8 mouse cellular contexts compared by ENCODE assay signal in the genomic region with DNA sequence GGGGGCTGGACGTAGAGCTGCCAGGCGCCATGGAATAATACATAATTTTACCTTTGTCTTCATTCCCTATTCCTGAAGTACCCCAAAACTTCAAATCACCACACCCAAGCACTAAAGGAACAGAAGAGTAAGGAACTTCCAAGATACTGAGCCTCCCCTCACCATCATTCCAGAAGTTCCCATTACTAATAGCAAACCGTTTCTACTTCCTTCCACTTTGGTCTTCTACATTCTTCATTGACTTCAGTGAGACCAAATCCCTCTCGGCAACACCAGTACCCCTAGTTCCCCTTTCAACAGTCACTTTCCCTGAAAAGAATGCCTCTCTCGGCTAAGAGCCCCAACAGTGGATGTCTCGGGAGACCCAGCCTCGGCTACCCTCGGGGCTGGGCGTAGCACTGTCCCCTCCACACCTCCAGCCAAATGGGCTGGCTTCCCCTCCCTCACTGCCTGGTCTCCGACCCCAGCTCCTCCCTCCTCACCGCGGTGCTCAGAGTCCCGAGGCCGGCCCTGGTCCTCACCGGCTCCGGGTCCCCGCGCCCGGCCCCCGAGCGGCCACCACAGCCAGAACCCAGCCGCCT. TPM values are rescaled to one million over a fixed set of nuclear protein-coding genes. Genes with fewer than 3 reads are reported as not detected.
DNase-seq lines count a peak whose midpoint lies in the region; ATAC-seq and TF ChIP-seq lines count a peak whose summit lies in the region.

No protein-coding gene starts in this region.

- H3K27me3 ChIP-seq in lung, embryonic 14.5 days (ENCODE audit: insufficient read depth, low read length): no peaks in the 10 kb centered on the region
- no peaks in the 10 kb centered on the region for H3K27me3 ChIP-seq in embryonic facial prominence, embryonic 15.5 days
- H3K27me3 ChIP-seq in limb, embryonic 13.5 days: no peaks in the 10 kb centered on the region
- no peaks in the 10 kb centered on the region for H3K27me3 ChIP-seq in small intestine, adult 2 months (ENCODE audit: control insufficient read depth, insufficient read depth, low read length)

- TF ChIP-seq POLR2A in small intestine, adult 2 months (IDR thresholded peaks at IDR 0.05; ENCODE audit: low read depth, low read length): no peak

- WGBS in lung, embryonic 14.5 days: 1% methylated on average over 22 of the region's 22 CpGs
- WGBS in embryonic facial prominence, embryonic 15.5 days: under 1% methylated on average over 22 of the region's 22 CpGs
- 2% methylated on average over 22 of the region's 22 CpGs for WGBS in limb, embryonic 13.5 days
- 2% methylated on average over 22 of the region's 22 CpGs for WGBS in small intestine, adult 2 months

- peaks cover 38% of the 10 kb centered on the region for H3K36me3 ChIP-seq in lung, embryonic 14.5 days (ENCODE audit: insufficient read depth)
- peaks cover 27% of the 10 kb centered on the region for H3K36me3 ChIP-seq in embryonic facial prominence, embryonic 15.5 days
- peaks cover 29% of the 10 kb centered on the region for H3K36me3 ChIP-seq in limb, embryonic 13.5 days
- H3K36me3 ChIP-seq in small intestine, adult 2 months (ENCODE audit: control insufficient read depth, insufficient read depth, low read length): 0 out of 2 replicates have a peak, but pooled peaks cover 1% of the 10 kb centered on the region

- peak overlapping the region; percentile 98 for H3K27ac ChIP-seq in lung, embryonic 14.5 days (ENCODE audit: low read depth)
- peak overlapping the region; percentile 98 for H3K27ac ChIP-seq in embryonic facial prominence, embryonic 15.5 days (replicated peaks)
- H3K27ac ChIP-seq in limb, embryonic 13.5 days: peak overlapping the region; percentile 98
- peak overlapping the region; percentile 78 for H3K27ac ChIP-seq in small intestine, adult 2 months (ENCODE audit: insufficient read depth, low read depth, low read length)

- no peak for ATAC-seq in lung, embryonic 14.5 days (ENCODE audit: insufficient read depth)
- no peak for ATAC-seq in embryonic facial prominence, embryonic 15.5 days (ENCODE audit: insufficient number of reproducible peaks, low FRiP score, low TSS enrichment, low read depth)
- ATAC-seq in limb, embryonic 13.5 days (ENCODE audit: low FRiP score, low read depth): no peak

- no peak for DNase-seq in lung, embryonic 14.5 days
- DNase-seq in lung, postnatal 36 days: no peak
- DNase-seq in left cerebral cortex, adult 8-10 months (ENCODE audit: low spot score in 2 of 2): no peak
- no peak for DNase-seq in adrenal gland, adult 18-20 months (ENCODE audit: low spot score in 2 of 2)
- no peak for DNase-seq in left cerebral cortex, postnatal 25 days (ENCODE audit: low spot score in 2 of 2)

- peak overlapping the region; percentile 83 for H3K4me3 ChIP-seq in lung, embryonic 14.5 days (ENCODE audit: low read depth, low read length)
- H3K4me3 ChIP-seq in embryonic facial prominence, embryonic 15.5 days (replicated peaks): peak overlapping the region; percentile 95
- peak overlapping the region; percentile 95 for H3K4me3 ChIP-seq in limb, embryonic 13.5 days
- peak overlapping the region; percentile 92 for H3K4me3 ChIP-seq in small intestine, adult 2 months (ENCODE audit: low read depth, low read length)

- H3K9ac ChIP-seq in lung, embryonic 14.5 days: peak overlapping the region; percentile 91
- peak overlapping the region; percentile 86 for H3K9ac ChIP-seq in embryonic facial prominence, embryonic 15.5 days
- H3K9ac ChIP-seq in limb, embryonic 13.5 days: peak overlapping the region; percentile 96

- H3K9me3 ChIP-seq in lung, embryonic 14.5 days (ENCODE audit: low read depth, low read length): no peaks in the 10 kb centered on the region
- H3K9me3 ChIP-seq in embryonic facial prominence, embryonic 15.5 days (replicated peaks): no peaks in the 10 kb centered on the region
- no peaks in the 10 kb centered on the region for H3K9me3 ChIP-seq in limb, embryonic 13.5 days

- peak overlapping the region; percentile 83 for H3K4me2 ChIP-seq in lung, embryonic 14.5 days
- peak overlapping the region; percentile 57 for H3K4me2 ChIP-seq in embryonic facial prominence, embryonic 15.5 days (replicated peaks)
- H3K4me2 ChIP-seq in limb, embryonic 13.5 days (replicated peaks): peak overlapping the region; percentile 75

- TF ChIP-seq CTCF in lung, embryonic 14.5 days (IDR thresholded peaks at IDR 0.05; ENCODE audit: low read depth): no peak
- TF ChIP-seq CTCF in small intestine, adult 2 months (IDR thresholded peaks at IDR 0.05; ENCODE audit: extremely low read depth, insufficient read length, insufficient replicate concordance, low read depth, low read length): no peak

- H3K4me1 ChIP-seq in lung, embryonic 14.5 days (ENCODE audit: insufficient read depth): no peaks in the 10 kb centered on the region
- H3K4me1 ChIP-seq in embryonic facial prominence, embryonic 15.5 days: peaks cover 12% of the 10 kb centered on the region; the same call in 1 of the 2 replicates
- H3K4me1 ChIP-seq in limb, embryonic 13.5 days: peaks cover 10% of the 10 kb centered on the region
- H3K4me1 ChIP-seq in small intestine, adult 2 months (ENCODE audit: control insufficient read depth, insufficient read depth, insufficient read length, low read length): peaks cover 7% of the 10 kb centered on the region; the same call in 1 of the 2 replicates

- intact Hi-C loops in left cerebral cortex, postnatal 25 days (cut with DNase I): no loop called here

RNA-seq across cellular contexts. Expression of a gene that starts 0.6 kb away (rescaled TPM):
- 63.6 and 66.8 TPM in 2 replicates for polyA plus RNA-seq in lung, embryonic 14.5 days (2014; fragmentation: Nextera tagmentation; extraction: Ambion mirVana)
- polyA plus RNA-seq in embryonic facial prominence, embryonic 15.5 days (2015; fragmentation: Nextera tagmentation; extraction: Ambion mirVana): 91.6 and 97.4 TPM in 2 replicates
- 83.5 and 87.5 TPM in 2 replicates for polyA plus RNA-seq in limb, embryonic 13.5 days (2015; fragmentation: Nextera tagmentation; extraction: Ambion mirVana)
- polyA plus RNA-seq in small intestine, adult 2 months (2012; rRNA removed): 17.2 and 32.2 TPM in 2 replicates
- total RNA-seq in left cerebral cortex, adult 8-10 months (2022): 100 to 1,000 TPM; 131 to 143 (median 135) TPM
- 100 to 1,000 TPM; 112 to 122 TPM for total RNA-seq in adrenal gland, adult 18-20 months (2021)
- total RNA-seq in left cerebral cortex, postnatal 25 days (2021): 100 to 1,000 TPM; 125 to 132 TPM

RNA-seq across cellular contexts. Expression of a gene that starts 8.5 kb away (rescaled TPM):
- 1.4 TPM in 2 replicates for polyA plus RNA-seq in lung, embryonic 14.5 days (2014; fragmentation: Nextera tagmentation; extraction: Ambion mirVana)
- polyA plus RNA-seq in embryonic facial prominence, embryonic 15.5 days (2015; fragmentation: Nextera tagmentation; extraction: Ambion mirVana): 27.2 and 29.8 TPM in 2 replicates
- 2.2 and 2.3 TPM in 2 replicates for polyA plus RNA-seq in limb, embryonic 13.5 days (2015; fragmentation: Nextera tagmentation; extraction: Ambion mirVana)
- 1.4 and 2.1 TPM in 2 replicates for polyA plus RNA-seq in small intestine, adult 2 months (2012; rRNA removed)
- under 1 TPM; 0.40 to 0.98 (median 0.59) TPM for total RNA-seq in left cerebral cortex, adult 8-10 months (2022)
- 1 to 10 TPM in 1 of 2 experiments, under 1 TPM in 1; 0.42 to 1.1 TPM for total RNA-seq in adrenal gland, adult 18-20 months (2021)
- under 1 TPM; 0.39 to 0.96 TPM for total RNA-seq in left cerebral cortex, postnatal 25 days (2021)

RNA-seq across cellular contexts. Expression of a gene that starts 9.3 kb away (rescaled TPM):
- polyA plus RNA-seq in lung, embryonic 14.5 days (2014; fragmentation: Nextera tagmentation; extraction: Ambion mirVana): 105 and 109 TPM in 2 replicates
- polyA plus RNA-seq in embryonic facial prominence, embryonic 15.5 days (2015; fragmentation: Nextera tagmentation; extraction: Ambion mirVana): 105 TPM in 2 replicates
- 132 and 134 TPM in 2 replicates for polyA plus RNA-seq in limb, embryonic 13.5 days (2015; fragmentation: Nextera tagmentation; extraction: Ambion mirVana)
- polyA plus RNA-seq in small intestine, adult 2 months (2012; rRNA removed): 4.2 and 6.1 TPM in 2 replicates
- total RNA-seq in left cerebral cortex, adult 8-10 months (2022): 1 to 10 TPM; 2.5 to 5.9 (median 3.8) TPM
- total RNA-seq in adrenal gland, adult 18-20 months (2021): 10 to 100 TPM; 12.8 to 13.1 TPM
- total RNA-seq in left cerebral cortex, postnatal 25 days (2021): 1 to 10 TPM; 2.5 to 3.2 TPM

RNA-seq across cellular contexts. Expression of a gene that starts 21.6 kb away (rescaled TPM):
- polyA plus RNA-seq in lung, embryonic 14.5 days (2014; fragmentation: Nextera tagmentation; extraction: Ambion mirVana): 9.3 and 9.8 TPM in 2 replicates
- 19.3 and 20.9 TPM in 2 replicates for polyA plus RNA-seq in embryonic facial prominence, embryonic 15.5 days (2015; fragmentation: Nextera tagmentation; extraction: Ambion mirVana)
- 22.0 TPM in 2 replicates for polyA plus RNA-seq in limb, embryonic 13.5 days (2015; fragmentation: Nextera tagmentation; extraction: Ambion mirVana)
- polyA plus RNA-seq in small intestine, adult 2 months (2012; rRNA removed): 10.4 and 14.2 TPM in 2 replicates
- 10 to 100 TPM; 12.7 to 14.6 (median 14.0) TPM for total RNA-seq in left cerebral cortex, adult 8-10 months (2022)
- total RNA-seq in adrenal gland, adult 18-20 months (2021): 10 to 100 TPM; 29.4 to 37.6 TPM
- 10 to 100 TPM; 10.8 to 12.3 TPM for total RNA-seq in left cerebral cortex, postnatal 25 days (2021)

RNA-seq across cellular contexts. Expression of a gene that starts 49.2 kb away (rescaled TPM):
- polyA plus RNA-seq in lung, embryonic 14.5 days (2014; fragmentation: Nextera tagmentation; extraction: Ambion mirVana): 6.9 and 7.0 TPM in 2 replicates
- 25.6 and 26.5 TPM in 2 replicates for polyA plus RNA-seq in embryonic facial prominence, embryonic 15.5 days (2015; fragmentation: Nextera tagmentation; extraction: Ambion mirVana)
- polyA plus RNA-seq in limb, embryonic 13.5 days (2015; fragmentation: Nextera tagmentation; extraction: Ambion mirVana): 12.0 and 12.1 TPM in 2 replicates
- polyA plus RNA-seq in small intestine, adult 2 months (2012; rRNA removed): 35.0 and 101 TPM in 2 replicates
- 10 to 100 TPM in 1 of 4 experiments, 1 to 10 TPM in 3; 9.0 to 10.5 (median 9.6) TPM for total RNA-seq in left cerebral cortex, adult 8-10 months (2022)
- 10 to 100 TPM; 16.3 to 18.1 TPM for total RNA-seq in adrenal gland, adult 18-20 months (2021)
- 1 to 10 TPM; 5.1 to 6.3 TPM for total RNA-seq in left cerebral cortex, postnatal 25 days (2021)

Comparison
In these comparisons a context has a peak if more than half of its experiments do, and no peak if none do; other contexts are left out.
1. RNA of a gene that starts 9.3 kb away (polyA plus RNA-seq): 132 to 134 TPM in limb, embryonic 13.5 days, 105 TPM in embryonic facial prominence, embryonic 15.5 days and 105 to 109 TPM in lung, embryonic 14.5 days; 4.2 to 6.1 TPM in small intestine, adult 2 months; every median in the first group is over 10 times any median in the second.
2. Peak in every context shown above with its lines, with median percentiles within 50 percentile points of each other: H3K27ac ChIP-seq, H3K4me2 ChIP-seq, H3K4me3 ChIP-seq and H3K9ac ChIP-seq.